Mouse (Mus musculus) liver, embryonic 15.5 days (tissue): Measurements from ENCODE around the gene Elmo1. TPM values are rescaled to one million over a fixed set of nuclear protein-coding genes. Genes with fewer than 3 reads are reported as not detected.

Experiments
- ATAC-seq: fragments of 200-750 bp; cut with Nextera tagmentation; 2 replicates; pipeline ENCODE4 v1.8.0; 2017; ENCODE audit warnings: moderate number of reproducible peaks, mild to moderate bottlenecking, moderate library complexity; ENCODE audit not compliant: insufficient read depth
- H3K27ac ChIP-seq: fragments of 300-500 bp; sonication (generic); replicated peaks from 2 replicates; pipeline ENCODE4 v1.5.1; 2015; ENCODE audit warnings: mild to moderate bottlenecking, inconsistent platforms
- H3K27me3 ChIP-seq: fragments of 300-500 bp; sonication (generic); 2 replicates; pipeline ENCODE4 v1.6.1; 2015; ENCODE audit warnings: mild to moderate bottlenecking, inconsistent platforms
- H3K36me3 ChIP-seq: fragments of 300-500 bp; sonication (generic); replicated peaks from 2 replicates; pipeline ENCODE4 v1.6.1; 2015; ENCODE audit warnings: moderate library complexity, mild to moderate bottlenecking, inconsistent platforms
- H3K4me1 ChIP-seq: fragments of 300-500 bp; sonication (generic); replicated peaks from 2 replicates; pipeline ENCODE4 v1.6.1; 2015; ENCODE audit warnings: inconsistent platforms
- H3K4me2 ChIP-seq: fragments of 300-500 bp; sonication (generic); 2 replicates; pipeline ENCODE4 v1.6.1; 2015; ENCODE audit warnings: moderate library complexity, mild to moderate bottlenecking, inconsistent platforms
- H3K4me3 ChIP-seq: fragments of 300-500 bp; sonication (generic); replicated peaks from 2 replicates; pipeline ENCODE4 v1.5.1; 2015; ENCODE audit warnings: mild to moderate bottlenecking, inconsistent platforms
- H3K9ac ChIP-seq: fragments of 300-500 bp; sonication (generic); 2 replicates; pipeline ENCODE4 v1.6.1; 2015; ENCODE audit warnings: moderate library complexity, mild to moderate bottlenecking, inconsistent platforms
- H3K9me3 ChIP-seq: fragments of 300-500 bp; sonication (generic); replicated peaks from 2 replicates; pipeline ENCODE4 v1.6.1; 2016; ENCODE audit warnings: inconsistent platforms
- WGBS: fragments of 180-500 bp; shearing (Covaris S2); methylation state at CpG from one replicate; pipeline ENCODE4 v1.1.7; 2015; ENCODE audit warnings: mixed read lengths; ENCODE audit not compliant: insufficient replicate concordance; 5-methylcytosine and 5-hydroxymethylcytosine counted together
- polyA plus RNA-seq: library from polyadenylated mRNA; unstranded; fragments of >200 nt; fragmentation: Nextera tagmentation; extraction: Ambion mirVana; gene quantifications from 2 replicates; pipeline ENCODE4 v1.2.1, GENCODE M21; 2015

Gene Elmo1
- polyA plus RNA-seq, 1 experiment from 2014 or later, result 4.9 TPM

DNA sequence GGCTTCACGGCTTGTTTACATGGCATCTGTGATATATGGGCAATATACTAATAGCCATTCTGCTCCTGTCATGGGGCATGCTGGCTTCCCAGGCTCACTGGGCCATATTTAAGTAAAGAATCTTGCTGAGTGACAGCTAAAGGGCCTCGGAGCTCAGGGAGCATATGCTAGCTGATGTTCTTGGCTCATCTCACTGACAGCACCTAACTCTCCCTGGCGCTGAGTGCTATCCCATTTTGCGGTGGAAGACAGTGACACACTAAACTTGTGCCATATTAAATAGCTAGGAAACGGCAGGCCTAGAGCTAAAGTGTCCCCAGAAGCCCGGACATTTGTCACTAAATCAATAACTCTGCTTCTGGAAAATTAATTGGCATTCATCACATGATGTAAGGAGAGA lies 48.7 kb downstream of the Elmo1 start:
- no peak for ATAC-seq
- no peak overlapping the region for H3K4me2 ChIP-seq
- H3K9me3 ChIP-seq, result no peaks in the 10 kb centered on the region
- H3K36me3 ChIP-seq, result no peaks in the 10 kb centered on the region
- 0 out of 2 replicates have a peak overlapping the region, but pooled peaks have one; percentile 38 for H3K27ac ChIP-seq
- peaks cover 36% of the 10 kb centered on the region for H3K27me3 ChIP-seq
- no peak overlapping the region for H3K9ac ChIP-seq
- 48% methylated on average over 6 of the region's 6 CpGs for WGBS
- peaks cover 43% of the 10 kb centered on the region for H3K4me1 ChIP-seq
- H3K4me3 ChIP-seq, result no peak overlapping the region

- no peaks in the 10 kb centered on the region for H3K9me3 ChIP-seq
- no peak overlapping the region for H3K9ac ChIP-seq
- 49% methylated on average over 4 of the region's 4 CpGs for whole genome bisulfite sequencing
- H3K4me2 ChIP-seq, result no peak overlapping the region
- ATAC-seq, result no peak
- H3K27ac ChIP-seq, result no peak overlapping the region
- no peaks in the 10 kb centered on the region for H3K36me3 ChIP-seq
- H3K4me1 ChIP-seq, result peaks cover 41% of the 10 kb centered on the region
- H3K27me3 ChIP-seq, result peaks cover 36% of the 10 kb centered on the region
- H3K4me3 ChIP-seq, result no peak overlapping the region
Measured at GRCm38 (mm10) chr13:20139825-20140665, 49.6 kb downstream of the Elmo1 start.

- Histone ChIP-seq H3K27ac (no peak overlapping the region), H3K4me2 (no peak overlapping the region), H3K9me3 (no peaks in the 10 kb centered on the region), H3K4me3 (no peak overlapping the region), H3K9ac (no peak overlapping the region), H3K36me3 (no peaks in the 10 kb centered on the region), H3K27me3 (peaks cover 22% of the 10 kb centered on the region), H3K4me1 (peaks cover 56% of the 10 kb centered on the region)
- ATAC-seq, result no peak
- 73% methylated on average over 1 of the region's 1 CpGs for WGBS
Measured at GRCm38 (mm10) chr13:20142637-20143036, 52.2 kb downstream of the Elmo1 start.

- H3K9ac ChIP-seq, result no peak overlapping the region
- 71% methylated on average over 4 of the region's 4 CpGs for WGBS
- H3K36me3 ChIP-seq, result no peaks in the 10 kb centered on the region
- no peak overlapping the region for H3K4me2 ChIP-seq
- no peak overlapping the region for H3K4me3 ChIP-seq
- H3K27me3 ChIP-seq, result peaks cover 7% of the 10 kb centered on the region
- peaks cover 73% of the 10 kb centered on the region for H3K4me1 ChIP-seq
- no peaks in the 10 kb centered on the region for H3K9me3 ChIP-seq
- H3K27ac ChIP-seq, result peak overlapping the region; percentile 62; the same call in 1 of the 2 replicates
- no peak for ATAC-seq
Measured at GRCm38 (mm10) chr13:20146848-20147247, 56.5 kb downstream of the Elmo1 start.

DNA sequence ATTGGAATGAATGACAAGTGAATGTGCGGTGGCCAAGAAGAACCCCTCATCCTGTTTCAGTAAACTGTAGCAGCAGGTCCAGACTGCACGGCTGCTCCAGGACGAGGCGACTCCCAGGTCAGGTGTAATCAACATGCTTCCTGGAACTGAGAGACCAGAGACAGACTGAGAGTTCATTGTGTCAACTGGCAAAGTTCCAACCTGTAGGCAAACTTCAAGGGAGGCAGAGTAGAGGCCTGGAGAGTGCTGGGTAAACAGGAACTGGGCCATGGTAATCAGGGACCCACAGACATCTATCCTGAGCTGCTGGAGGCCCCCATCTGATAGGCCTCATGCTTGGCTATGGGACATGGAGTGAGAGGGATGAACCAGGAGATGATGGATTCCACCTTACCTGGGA lies 57.3 kb downstream of the Elmo1 start:
- no peak overlapping the region for H3K4me3 ChIP-seq
- peaks cover 4% of the 10 kb centered on the region for H3K27me3 ChIP-seq
- H3K36me3 ChIP-seq, result no peaks in the 10 kb centered on the region
- no peak overlapping the region for H3K9ac ChIP-seq
- 0 out of 2 replicates have a peak overlapping the region, but pooled peaks have one; percentile 62 for H3K27ac ChIP-seq
- peak overlapping the region; percentile 3; the same call in 1 of the 2 replicates for H3K4me2 ChIP-seq
- ATAC-seq, result no peak
- no peaks in the 10 kb centered on the region for H3K9me3 ChIP-seq
- WGBS, result 62% methylated on average over 4 of the region's 4 CpGs
- peaks cover 79% of the 10 kb centered on the region for H3K4me1 ChIP-seq

DNA sequence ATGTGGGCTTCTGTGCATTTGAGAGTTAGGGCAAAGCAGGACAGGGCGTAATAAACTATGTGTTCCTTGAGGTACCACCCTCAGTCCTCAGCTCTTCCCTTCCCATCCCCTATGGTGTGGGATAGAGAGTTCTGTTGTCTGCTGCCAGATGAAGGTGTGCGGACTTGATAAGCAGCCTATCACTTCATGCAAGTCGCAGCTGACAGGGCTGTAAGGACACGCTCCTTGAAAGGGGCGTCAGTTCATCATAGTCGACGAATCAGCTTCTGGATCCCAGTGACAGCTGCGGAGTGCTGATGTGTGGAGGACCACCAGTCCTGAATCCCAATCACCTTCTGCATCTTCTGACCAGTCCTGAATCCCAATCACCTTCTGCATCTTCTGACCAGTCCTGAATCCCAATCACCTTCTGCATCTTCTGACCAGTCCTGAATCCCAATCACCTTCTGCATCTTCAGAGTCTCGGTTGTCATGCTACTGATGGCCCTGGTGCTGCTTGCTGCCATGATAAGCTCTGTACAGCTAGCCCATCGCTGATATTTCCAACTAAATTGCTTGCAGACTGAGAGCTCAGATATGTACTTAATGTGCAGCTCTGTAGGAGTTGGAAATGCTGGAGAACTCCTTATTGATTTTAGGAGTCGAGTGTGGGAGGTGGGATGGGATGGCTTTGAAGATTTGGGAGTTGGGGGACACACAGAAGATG lies 59.9 kb downstream of the Elmo1 start:
- peaks cover 3% of the 10 kb centered on the region for H3K27me3 ChIP-seq
- peak overlapping the region; percentile 46 for H3K9ac ChIP-seq
- H3K4me2 ChIP-seq, result peak overlapping the region; percentile 56
- no peaks in the 10 kb centered on the region for H3K9me3 ChIP-seq
- ATAC-seq, result peak; percentile 96
- peak overlapping the region; percentile 28 for H3K4me3 ChIP-seq
- WGBS, result 25% methylated on average over 11 of the region's 11 CpGs
- H3K36me3 ChIP-seq, result no peaks in the 10 kb centered on the region
- H3K27ac ChIP-seq, result peak overlapping the region; percentile 94
- peaks cover 74% of the 10 kb centered on the region for H3K4me1 ChIP-seq

- H3K4me3 ChIP-seq, result peak overlapping the region; percentile 28
- no peak for ATAC-seq
- no peaks in the 10 kb centered on the region for H3K9me3 ChIP-seq
- peaks cover 64% of the 10 kb centered on the region for H3K4me1 ChIP-seq
- WGBS, result 21% methylated on average over 4 of the region's 4 CpGs
- H3K27me3 ChIP-seq, result peaks cover 9% of the 10 kb centered on the region
- H3K27ac ChIP-seq, result peak overlapping the region; percentile 94
- H3K4me2 ChIP-seq, result peak overlapping the region; percentile 56
- peak overlapping the region; percentile 42 for H3K9ac ChIP-seq
- no peaks in the 10 kb centered on the region for H3K36me3 ChIP-seq
Measured at GRCm38 (mm10) chr13:20151302-20151978, 61.0 kb downstream of the Elmo1 start.

DNA sequence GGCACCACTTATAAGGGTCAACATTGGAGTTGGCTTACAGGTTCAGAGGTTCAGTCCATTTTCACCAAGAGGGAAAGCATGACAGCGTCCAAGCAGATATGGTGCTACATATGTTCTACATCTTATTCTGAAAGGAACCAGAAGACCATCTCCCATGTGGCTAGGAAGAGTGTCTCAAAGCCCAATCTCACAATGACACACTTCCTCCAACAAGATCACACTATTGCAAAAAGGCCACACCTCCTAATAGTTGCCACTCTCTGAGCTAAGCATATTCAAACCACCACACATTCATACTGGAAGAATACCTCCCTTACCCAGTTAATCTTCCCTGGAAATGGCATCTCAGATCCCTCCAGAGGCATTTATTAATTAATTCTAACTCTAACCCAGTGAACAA lies 66.7 kb downstream of the Elmo1 start:
- H3K9ac ChIP-seq, result no peak overlapping the region
- peaks cover 29% of the 10 kb centered on the region for H3K4me1 ChIP-seq
- H3K36me3 ChIP-seq, result no peaks in the 10 kb centered on the region
- WGBS, result 26% methylated on average over 1 of the region's 1 CpGs
- ATAC-seq, result no peak
- H3K4me2 ChIP-seq, result no peak overlapping the region
- H3K4me3 ChIP-seq, result no peak overlapping the region
- peaks cover 34% of the 10 kb centered on the region for H3K27me3 ChIP-seq
- no peak overlapping the region for H3K27ac ChIP-seq
- no peaks in the 10 kb centered on the region for H3K9me3 ChIP-seq

- Histone ChIP-seq H3K27me3 (peaks cover 34% of the 10 kb centered on the region), H3K36me3 (no peaks in the 10 kb centered on the region), H3K4me1 (peaks cover 25% of the 10 kb centered on the region), H3K9ac (no peak overlapping the region), H3K4me2 (no peak overlapping the region), H3K27ac (no peak overlapping the region), H3K4me3 (no peak overlapping the region), H3K9me3 (no peaks in the 10 kb centered on the region)
- WGBS, result 43% methylated on average over 5 of the region's 5 CpGs
- no peak for ATAC-seq
Measured at GRCm38 (mm10) chr13:20157529-20157928, 67.1 kb downstream of the Elmo1 start.

DNA sequence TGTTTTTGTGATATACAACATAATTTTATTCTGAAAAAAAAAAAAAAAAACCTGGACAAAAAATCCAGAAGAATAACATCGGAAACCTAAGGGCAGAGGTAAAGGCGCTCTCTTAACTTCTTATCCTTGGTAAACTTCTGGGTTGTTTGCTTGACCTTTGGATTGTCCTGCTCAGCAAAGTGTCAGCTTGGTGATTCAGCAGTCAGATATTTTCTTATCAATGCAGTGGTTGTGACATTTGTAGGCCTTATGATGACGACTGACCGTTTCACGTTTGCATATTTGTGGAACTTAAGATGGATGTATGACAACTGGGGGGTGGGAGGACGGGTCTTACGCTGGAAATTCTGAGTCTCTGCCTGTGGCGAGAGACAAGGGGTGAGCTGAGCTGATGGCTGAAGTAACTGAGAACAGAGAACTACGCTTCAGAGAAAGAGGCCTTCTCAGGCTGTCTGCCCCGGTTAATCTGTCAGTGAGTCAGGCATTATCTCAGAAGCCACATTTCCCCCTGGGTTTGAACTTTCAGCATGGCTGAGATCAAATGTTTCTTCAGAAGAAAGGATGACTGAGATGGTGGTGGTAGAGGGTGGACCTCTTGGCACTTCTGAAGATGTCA lies 73.1 kb downstream of the Elmo1 start:
- Histone ChIP-seq H3K4me1 (peaks cover 44% of the 10 kb centered on the region), H3K4me2 (peak overlapping the region; percentile 59), H3K9ac (peak overlapping the region; percentile 28; the same call in 1 of the 2 replicates), H3K4me3 (0 out of 2 replicates have a peak overlapping the region, but pooled peaks have one; percentile 2), H3K36me3 (no peaks in the 10 kb centered on the region), H3K27ac (peak overlapping the region; percentile 83), H3K9me3 (no peaks in the 10 kb centered on the region), H3K27me3 (peaks cover 16% of the 10 kb centered on the region)
- ATAC-seq, result peak; percentile 75
- 7% methylated on average over 10 of the region's 10 CpGs for WGBS
